Mouse (Mus musculus) pancreas, adult 10 weeks (tissue): Measurements from ENCODE around the gene Gm3727. TPM values are rescaled to one million over a fixed set of nuclear protein-coding genes. Genes with fewer than 3 reads are reported as not detected.

ENCODE experiments used
- polyA plus RNA-seq: library from polyadenylated mRNA; stranded (reverse); fragments of 350-450 nt; fragmentation: Illumina TruSeq; extraction: RNeasy Lipid Tissue Mini Kit (QIAGEN cat#74804); gene quantifications from one replicate; pipeline ENCODE4 v1.2.3, GENCODE M21; 2015; ENCODE audit warnings: low read depth, low replicate concordance; ENCODE audit not compliant: insufficient read depth

The Gm3727 gene
- not detected for polyA plus RNA-seq

DNA sequence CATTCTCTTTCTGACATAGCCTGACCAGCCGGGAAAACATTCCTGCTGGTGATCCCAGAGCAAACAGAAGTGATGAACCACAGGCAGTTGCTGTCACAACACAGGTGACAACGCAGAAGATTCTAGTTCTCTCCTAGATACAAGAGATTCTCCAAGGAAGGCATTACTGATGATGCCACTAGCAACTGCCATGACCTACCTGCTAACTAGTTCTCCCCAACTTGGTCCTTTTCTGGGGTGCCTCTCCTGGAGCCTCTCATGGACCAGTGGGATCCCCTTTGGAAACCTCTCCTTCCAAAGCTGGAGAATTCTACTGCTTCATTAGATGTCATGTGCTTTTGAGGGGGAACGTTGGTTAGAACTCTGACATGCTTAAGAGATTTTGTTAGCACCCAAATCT lies at the start of gene Gm3727:
Gene Gm3727 (minus strand): TSS at position 101 of the 400 bp plus-strand sequence.

Other genes with a start within 250 kb of the Gm3727 start
- not detected for gene Gm10406, start 237.3 kb downstream of the Gm3727 start, polyA plus RNA-seq
- gene Gm3685, start 219.7 kb downstream of the Gm3727 start, polyA plus RNA-seq = not detected
- gene Gm3696, start 164.1 kb downstream of the Gm3727 start, polyA plus RNA-seq = not detected
- gene Gm6676, start 139.3 kb downstream of the Gm3727 start, polyA plus RNA-seq = not detected
- not detected for gene Gm3512, start 90.2 kb downstream of the Gm3727 start, polyA plus RNA-seq
- not detected for gene Gm16434, start 70.2 kb downstream of the Gm3727 start, polyA plus RNA-seq
- not detected for gene Gm3739, start 50.3 kb upstream of the Gm3727 start, polyA plus RNA-seq
- gene Gm5797, start 67.7 kb upstream of the Gm3727 start, polyA plus RNA-seq = not detected
- not detected for gene Gm8374, start 100.4 kb upstream of the Gm3727 start, polyA plus RNA-seq
- gene Gm3755, start 186.2 kb upstream of the Gm3727 start, polyA plus RNA-seq = not detected
- gene Gm3752, start 219.0 kb upstream of the Gm3727 start, polyA plus RNA-seq = not detected